Mouse (Mus musculus) heart, postnatal 25 days (tissue): ENCODE data around the gene Fam69a. TPM values are rescaled to one million over a fixed set of nuclear protein-coding genes. Genes with fewer than 3 reads are reported as not detected.
"Not testable (repeated sequence)": the region's sequence is repeated elsewhere in the genome, so short reads cannot be mapped to it uniquely, and the experiment has no call there.

Experiments
- DNase-seq: peaks from one replicate; pipeline ENCODE4 v3.0.0; 2022; ENCODE audit warnings: low spot score
- intact Hi-C: fragments of 180-260 bp; cut with DNase I; formaldehyde crosslinking; loops from one replicate; pipeline ENCODE4 v1.15.1; 2025
- total RNA-seq, 2 experiments: library from RNA; stranded (reverse); gene quantifications; 2 replicates each; pipeline ENCODE4 v1.2.3; 2021

Fam69a gene
- total RNA-seq, 2 experiments from 2014 or later = 8.0 to 10.9 TPM

GRCm38 (mm10) chr5:107921400-107922252, 65.3 kb downstream of the Fam69a start:
- intact Hi-C loops = loop anchor here (2.0 kb wide), 2 partner anchors 65 to 113 kb away; partner anchors contain the start of gene Fam69a
- no peak for DNase-seq

GRCm38 (mm10) chr5:107915280-107915679, 71.6 kb downstream of the Fam69a start:
- intact Hi-C loops = no loop called here
- no peak for DNase-seq

GRCm38 (mm10) chr5:107911012-107911411, 75.9 kb downstream of the Fam69a start:
- DNase-seq = no peak
- intact Hi-C loops = no loop called here

GRCm38 (mm10) chr5:107910084-107910616, 76.7 kb downstream of the Fam69a start:
- DNase-seq = no peak
- intact Hi-C loops = no loop called here

- DNase-seq = no peak
- intact Hi-C loops = loop anchor here (10.0 kb wide), 1 partner anchor 225 kb away; the partner anchor contains the start of genes Ccdc18 and Tmed5
Measured at GRCm38 (mm10) chr5:107909668-107910067, 77.2 kb downstream of the Fam69a start.

GRCm38 (mm10) chr5:107908514-107909110, 78.3 kb downstream of the Fam69a start:
- no peak for DNase-seq
- intact Hi-C loops = loop anchor here (10.0 kb wide), 1 partner anchor 226 kb away; the partner anchor contains the start of genes Ccdc18 and Tmed5

GRCm38 (mm10) chr5:107904325-107904724, 82.6 kb downstream of the Fam69a start:
- intact Hi-C loops = loop anchor here (10.0 kb wide), 1 partner anchor 230 kb away; the partner anchor contains the start of genes Ccdc18 and Tmed5
- DNase-seq = no peak

- intact Hi-C loops = loop anchor here (2.0 to 10.0 kb wide), 2 partner anchors 32 to 234 kb away; partner anchors contain the start of genes Ccdc18 and Tmed5
- no peak for DNase-seq
Measured at GRCm38 (mm10) chr5:107901014-107901615, 85.8 kb downstream of the Fam69a start.

- intact Hi-C loops = loop anchor here (2.0 to 10.0 kb wide), 2 partner anchors 32 to 234 kb away; partner anchors contain the start of genes Ccdc18 and Tmed5
- DNase-seq = peak; percentile 89
Measured at GRCm38 (mm10) chr5:107900206-107901013, 86.5 kb downstream of the Fam69a start, which contains the start of gene Rpl5. Rpl5 (plus strand) TSS chr5:107900502.

- no peak for DNase-seq
- intact Hi-C loops = no loop called here
Measured at GRCm38 (mm10) chr5:107896265-107896664, 90.6 kb downstream of the Fam69a start.

GRCm38 (mm10) chr5:107894676-107895075, 92.2 kb downstream of the Fam69a start:
- intact Hi-C loops = loop anchor here (5.0 kb wide), 1 partner anchor 102 kb away; no protein-coding TSS in a partner anchor
- DNase-seq = no peak

GRCm38 (mm10) chr5:107891515-107891914, 95.4 kb downstream of the Fam69a start:
- DNase-seq = not testable (repeated sequence)
- intact Hi-C loops = loop anchor here (2.0 to 5.0 kb wide), 2 partner anchors 99 to 279 kb away; no protein-coding TSS in a partner anchor

GRCm38 (mm10) chr5:107889994-107890888, 96.6 kb downstream of the Fam69a start:
- DNase-seq = no peak
- intact Hi-C loops = loop anchor here (2.0 to 5.0 kb wide), 2 partner anchors 98 to 277 kb away; no protein-coding TSS in a partner anchor

GRCm38 (mm10) chr5:107880710-107881109, 106.2 kb downstream of the Fam69a start:
- intact Hi-C loops = no loop called here
- DNase-seq = no peak

GRCm38 (mm10) chr5:107877053-107877452, 109.8 kb downstream of the Fam69a start:
- no peak for DNase-seq
- intact Hi-C loops = loop anchor here (5.0 kb wide), 1 partner anchor 85 kb away; no protein-coding TSS in a partner anchor

GRCm38 (mm10) chr5:107875261-107875611, 111.6 kb downstream of the Fam69a start:
- intact Hi-C loops = loop anchor here (5.0 kb wide), 1 partner anchor 83 kb away; no protein-coding TSS in a partner anchor
- no peak for DNase-seq

- DNase-seq = no peak
Measured at GRCm38 (mm10) chr5:107874561-107875260, 112.2 kb downstream of the Fam69a start, which contains the start of gene Evi5. Evi5 (minus strand) TSS chr5:107875107.

More at GRCm38 (mm10) chr5:107874561-107875260, 112.2 kb downstream of the Fam69a start, which contains the start of gene Evi5:
- intact Hi-C loops = loop anchor here (5.0 kb wide), 1 partner anchor 82 kb away; no protein-coding TSS in a partner anchor
